Mouse (Mus musculus): ENCODE data around the gene Nifk. TPM values are rescaled to one million over a fixed set of nuclear protein-coding genes. Genes with fewer than 3 reads are reported as not detected.

Nifk gene
- total and polyA plus RNA-seq, 3 experiments, result 74.2 to 219 (median 144) TPM

DNA sequence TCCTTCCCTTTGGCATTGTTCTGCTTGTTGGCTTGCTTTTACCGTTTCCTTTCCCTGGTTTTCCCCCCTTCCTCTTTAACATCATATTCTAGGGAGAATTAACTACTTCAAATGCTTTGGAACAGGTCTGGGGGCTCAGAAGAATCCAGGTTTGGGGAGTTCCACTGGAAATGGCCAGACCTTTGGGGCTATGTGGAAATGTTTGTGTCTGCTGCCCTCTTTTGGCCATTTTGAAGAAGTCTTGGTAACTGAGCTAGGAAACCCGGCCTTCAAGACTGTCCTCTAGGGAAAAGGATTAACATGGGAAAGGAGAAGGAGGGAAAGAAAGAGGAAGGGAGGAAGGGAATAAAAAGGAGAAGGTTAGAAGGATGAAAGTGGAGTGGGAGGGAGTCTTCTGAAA lies 46.5 kb upstream of the Nifk start:
- Histone ChIP-seq H3K4me1 (ENCODE audit: control insufficient read depth in 1 of 2, insufficient read depth in 2 of 2) (no peaks in the 10 kb centered on the region), H3K4me2 (ENCODE audit: insufficient read depth, low read depth, poor library complexity, severe bottlenecking) (no peak overlapping the region), H3K27me3 (replicated peaks) (peaks cover 24% of the 10 kb centered on the region), H3K9ac (ENCODE audit: insufficient read depth, low read depth) (no peak overlapping the region), H3K9me3 (replicated peaks; ENCODE audit: low read length) (no peaks in the 10 kb centered on the region), H3K4me3 (replicated peaks in 1 of 3; ENCODE audit: low read depth in 2 of 3, low read length in 2 of 3, poor library complexity in 1 of 3) (no peak overlapping the region), H3K79me2 (replicated peaks; ENCODE audit: control insufficient read depth, extremely low read depth, insufficient read depth, poor library complexity, severe bottlenecking) (no peaks in the 10 kb centered on the region), H3K36me3 (replicated peaks in 1 of 2; ENCODE audit: control insufficient read depth in 1 of 2, insufficient read depth in 1 of 2, low read length in 1 of 2) (no peaks in the 10 kb centered on the region), H3K27ac (ENCODE audit: insufficient read depth, low read depth) (no peak overlapping the region)
- in situ Hi-C loops (cut with MboI; ENCODE audit: low pct_ligation_motif_present, low pct_unique_long_range_greater_than_20kb, low sequenced_read_pairs), result no loop called here
- peak; percentile 39 for TF ChIP-seq SMC3 (IDR thresholded peaks at IDR 0.05; ENCODE audit: low read depth, low read length)
- TF ChIP-seq CHD2 (IDR thresholded peaks at IDR 0.05; ENCODE audit: low read length), result no peak
- peak; percentile 13 to 74; a peak in 2 of 4 replicates for TF ChIP-seq CTCF (conservative IDR thresholded peaks at IDR 0.05 in 1 of 2, IDR thresholded peaks at IDR 0.05 in 1 of 2; ENCODE audit: low read depth in 2 of 2, low read length in 2 of 2)
- TF ChIP-seq ELF1 (IDR thresholded peaks at IDR 0.05; ENCODE audit: low read depth, low read length), result no peak
- TF ChIP-seq RAD21 (IDR thresholded peaks at IDR 0.05; ENCODE audit: low read depth, low read length), result peak; percentile 83
- peak; percentile 37 for DNase-seq (ENCODE audit: extremely low read depth)
- dilution Hi-C loops (cut with MboI; ENCODE audit: extremely low pct_ligation_motif_present, extremely low pct_unique_long_range_greater_than_20kb, low sequenced_read_pairs), result no loop called here

DNA sequence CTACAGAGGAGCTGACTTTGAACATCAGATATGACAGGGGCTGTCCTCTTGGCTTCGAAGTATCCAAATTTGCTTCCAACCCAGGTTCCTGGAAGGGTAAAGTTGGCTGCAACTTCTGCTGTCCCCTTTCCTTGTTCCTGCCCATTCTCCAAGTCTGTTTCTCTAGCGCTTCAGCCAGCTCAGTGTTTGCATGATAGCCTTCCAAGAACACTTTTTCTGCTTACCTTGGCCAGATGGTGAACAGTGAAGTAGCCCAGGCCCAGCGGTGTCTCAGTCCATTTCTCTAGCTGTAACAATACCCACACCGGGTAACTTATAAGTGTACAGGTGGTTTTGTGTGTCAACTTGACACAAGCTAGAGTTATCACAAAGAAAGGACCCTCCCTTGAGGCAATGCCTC lies 29.3 kb upstream of the Nifk start:
- H3K4me1 ChIP-seq (ENCODE audit: control insufficient read depth in 1 of 2, insufficient read depth in 2 of 2), result no peaks in the 10 kb centered on the region
- H3K27me3 ChIP-seq (replicated peaks), result no peaks in the 10 kb centered on the region
- H3K79me2 ChIP-seq (replicated peaks; ENCODE audit: control insufficient read depth, extremely low read depth, insufficient read depth, poor library complexity, severe bottlenecking), result no peaks in the 10 kb centered on the region
- in situ Hi-C loops (cut with MboI; ENCODE audit: low pct_ligation_motif_present, low pct_unique_long_range_greater_than_20kb, low sequenced_read_pairs), result no loop called here
- dilution Hi-C loops (cut with MboI; ENCODE audit: extremely low pct_ligation_motif_present, extremely low pct_unique_long_range_greater_than_20kb, low sequenced_read_pairs), result no loop called here
- TF ChIP-seq TCF12 (IDR thresholded peaks at IDR 0.05; ENCODE audit: low read depth, low read length) (no peak), SIN3A (IDR thresholded peaks at IDR 0.05; ENCODE audit: low read length) (no peak), ELF1 (IDR thresholded peaks at IDR 0.05; ENCODE audit: low read depth, low read length) (no peak), ZKSCAN1 (IDR thresholded peaks at IDR 0.05; ENCODE audit: borderline replicate concordance, low read depth, low read length) (no peak), RCOR1 (conservative IDR thresholded peaks at IDR 0.05; ENCODE audit: low read depth, low read length) (no peak), NRF1 (IDR thresholded peaks at IDR 0.05; ENCODE audit: low read depth, low read length) (no peak), MAZ (IDR thresholded peaks at IDR 0.05; ENCODE audit: low read depth, low read length) (no peak), USF2 (conservative IDR thresholded peaks at IDR 0.05; ENCODE audit: low read depth, low read length) (no peak), PAX5 (IDR thresholded peaks at IDR 0.05; ENCODE audit: low read length) (no peak), MAX (IDR thresholded peaks at IDR 0.05; ENCODE audit: low read length) (no peak), POLR2AphosphoS2 (IDR thresholded peaks at IDR 0.05; ENCODE audit: low read depth, low read length) (no peak), EP300 (IDR thresholded peaks at IDR 0.05; ENCODE audit: low read length) (no peak), CHD2 (IDR thresholded peaks at IDR 0.05; ENCODE audit: low read length) (no peak), ZC3H11A (IDR thresholded peaks at IDR 0.05; ENCODE audit: low read depth, low read length) (no peak), ZMIZ1 (IDR thresholded peaks at IDR 0.05; ENCODE audit: low read depth, low read length) (no peak), ZNF384 (IDR thresholded peaks at IDR 0.05; ENCODE audit: low read depth, low read length) (no peak), MAFK (IDR thresholded peaks at IDR 0.05; ENCODE audit: insufficient replicate concordance, low read length) (no peak)
- peaks cover 8 to 34% of the 10 kb centered on the region in 2 experiments for H3K36me3 ChIP-seq (replicated peaks in 1 of 2; ENCODE audit: control insufficient read depth in 1 of 2, insufficient read depth in 1 of 2, low read length in 1 of 2)
- no peak overlapping the region for H3K9ac ChIP-seq (ENCODE audit: insufficient read depth, low read depth)
- no peak for DNase-seq (ENCODE audit: extremely low read depth)
- H3K27ac ChIP-seq (ENCODE audit: insufficient read depth, low read depth), result no peak overlapping the region
- no peaks in the 10 kb centered on the region for H3K9me3 ChIP-seq (replicated peaks; ENCODE audit: low read length)
- no peak overlapping the region for H3K4me3 ChIP-seq (replicated peaks in 1 of 3; ENCODE audit: low read depth in 2 of 3, low read length in 2 of 3, poor library complexity in 1 of 3)
- H3K4me2 ChIP-seq (ENCODE audit: insufficient read depth, low read depth, poor library complexity, severe bottlenecking), result no peak overlapping the region
